Mouse (Mus musculus) retina, adult 2 months (tissue): ENCODE measurements around the gene Map7d1.

Experiments
- DNase-seq: peaks from one replicate; pipeline ENCODE4 v3.0.0-alpha.2; 2012; ENCODE audit warnings: low read depth, low spot score

The Map7d1 gene

GRCm38 (mm10) chr4:126202303-126203181 lies 53.6 kb downstream of the Map7d1 start, which contains the start of gene Thrap3:
Thrap3 (minus strand) TSS chr4:126202760.
- DNase-seq, result peak; percentile 94

- DNase-seq, result no peak
Measured at GRCm38 (mm10) chr4:126201514-126202302, 54.4 kb downstream of the Map7d1 start.

GRCm38 (mm10) chr4:126200656-126201055 lies 55.5 kb downstream of the Map7d1 start:
- no peak for DNase-seq

- no peak for DNase-seq
Measured at GRCm38 (mm10) chr4:126200036-126200435, 56.1 kb downstream of the Map7d1 start.

DNA sequence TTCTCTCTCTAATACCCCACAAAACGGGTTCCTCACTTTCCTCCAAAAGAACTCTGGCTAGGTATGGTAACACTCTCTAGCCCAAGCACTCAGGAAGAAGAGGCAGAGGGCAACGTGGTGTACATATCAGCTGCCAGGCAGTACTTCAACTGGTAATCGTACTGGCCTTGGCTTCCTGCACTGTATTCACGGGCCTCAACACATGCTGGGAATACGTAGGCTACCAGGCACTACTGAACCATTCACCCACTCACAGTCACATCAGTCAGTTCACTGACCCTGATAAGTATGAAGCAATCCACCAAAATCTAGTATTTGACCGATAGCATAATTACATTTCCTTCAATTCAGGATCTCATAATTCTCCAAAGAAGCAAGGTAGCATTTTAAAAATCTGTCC lies 56.6 kb downstream of the Map7d1 start:
- no peak for DNase-seq

- no peak for DNase-seq
Measured at GRCm38 (mm10) chr4:126197485-126197884, 58.7 kb downstream of the Map7d1 start.

- no peak for DNase-seq
Measured at GRCm38 (mm10) chr4:126194916-126195315, 61.2 kb downstream of the Map7d1 start.

GRCm38 (mm10) chr4:126194216-126194615 lies 61.9 kb downstream of the Map7d1 start:
- DNase-seq, result no peak

GRCm38 (mm10) chr4:126190636-126191035 lies 65.5 kb downstream of the Map7d1 start:
- DNase-seq, result no peak

DNA sequence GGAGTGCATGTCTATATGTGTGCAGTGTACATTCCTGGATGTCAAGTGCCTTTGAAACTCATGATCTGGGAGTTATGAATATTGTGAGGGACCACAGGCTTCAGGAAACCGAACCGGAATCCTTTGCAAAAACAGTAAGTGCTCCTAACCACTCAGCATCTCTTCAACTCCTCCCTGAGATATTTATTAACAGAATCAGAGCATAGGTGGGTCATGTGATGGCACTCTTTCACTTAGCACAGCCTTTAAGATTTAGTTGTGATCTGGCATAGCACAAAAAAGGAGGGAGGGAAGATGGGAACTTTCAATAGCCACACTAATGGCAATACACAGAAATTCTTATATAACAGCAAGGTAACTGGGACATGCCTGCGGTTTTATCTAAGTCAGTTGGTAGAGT lies 69.0 kb downstream of the Map7d1 start:
- DNase-seq, result no peak

DNA sequence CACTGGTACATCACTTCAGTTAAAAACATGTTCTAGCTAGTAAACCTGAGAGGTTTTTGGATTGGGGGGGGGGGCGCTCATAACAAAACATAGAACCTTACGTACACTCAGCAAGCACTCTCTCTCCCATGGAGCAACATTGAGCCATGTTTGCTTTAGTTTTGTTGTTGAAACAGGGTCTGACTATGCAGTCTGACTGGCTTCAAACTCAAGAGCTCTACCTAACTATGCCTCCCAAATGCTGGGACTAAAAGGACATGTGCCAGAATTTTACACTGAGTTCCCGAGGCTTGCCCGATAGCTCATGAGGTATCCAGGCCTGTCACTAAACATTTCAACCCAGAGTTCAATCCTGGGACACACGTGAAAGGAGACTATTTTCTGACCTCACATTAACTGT lies 73.1 kb downstream of the Map7d1 start:
- DNase-seq, result no peak
